Comparison of ENCODE assay signal across 44 mouse cellular contexts in genomic region chr9:78062392-78062791, GRCm38 (mm10). TPM values are rescaled to one million over a fixed set of nuclear protein-coding genes. Genes with fewer than 3 reads are reported as not detected.
"Had no signal": no experiment of that assay in that cellular context is flagged by ENCODE, and none has a peak within 500 bp of the region (broad histone marks: within the 10 kb centered on the region; RNA-seq: fewer than 3 reads in every experiment).

No protein-coding gene starts in this region.

- H3K9me3 ChIP-seq: limb, embryonic 10.5 days; limb, embryonic 12.5 days; limb, embryonic 13.5 days; limb, embryonic 15.5 days; liver, embryonic 12.5 days; liver, embryonic 13.5 days; liver, embryonic 15.5 days; lung, embryonic 15.5 days; megakaryocyte, embryonic 14.5 days; midbrain, embryonic 10.5 days; midbrain, embryonic 12.5 days; midbrain, embryonic 13.5 days; midbrain, embryonic 15.5 days; neural tube, embryonic 12.5 days had no signal

- ATAC-seq: liver, embryonic 12.5 days; liver, postnatal 0 days; lung, postnatal 0 days; midbrain, embryonic 13.5 days; midbrain, embryonic 15.5 days; midbrain, embryonic 16.5 days had no signal

- H3K9ac ChIP-seq: limb, embryonic 12.5 days; limb, embryonic 13.5 days; limb, embryonic 15.5 days; liver, embryonic 12.5 days; liver, embryonic 13.5 days; liver, embryonic 14.5 days; liver, embryonic 15.5 days; liver, postnatal 0 days; lung, embryonic 14.5 days; lung, embryonic 15.5 days; midbrain, embryonic 12.5 days; midbrain, embryonic 13.5 days; midbrain, embryonic 15.5 days; neural tube, embryonic 12.5 days had no signal

- H3K36me3 ChIP-seq: limb, embryonic 10.5 days; limb, embryonic 12.5 days; limb, embryonic 13.5 days; limb, embryonic 15.5 days; liver, embryonic 12.5 days; liver, embryonic 13.5 days; liver, embryonic 15.5 days; lung, embryonic 15.5 days; midbrain, embryonic 10.5 days; midbrain, embryonic 12.5 days; midbrain, embryonic 13.5 days; midbrain, embryonic 15.5 days; neural tube, embryonic 12.5 days had no signal

- H3K4me1 ChIP-seq: midbrain, embryonic 12.5 days; midbrain, embryonic 13.5 days; midbrain, embryonic 15.5 days; neural tube, embryonic 12.5 days had no signal

- H3K27me3 ChIP-seq: limb, embryonic 12.5 days; limb, embryonic 13.5 days; limb, embryonic 15.5 days; liver, embryonic 12.5 days; liver, embryonic 15.5 days; lung, embryonic 15.5 days; midbrain, embryonic 12.5 days; midbrain, embryonic 13.5 days; midbrain, embryonic 15.5 days; neural tube, embryonic 12.5 days had no signal

- H3K4me3 ChIP-seq: left cerebral cortex, adult 2 months; limb, embryonic 10.5 days; limb, embryonic 12.5 days; limb, embryonic 13.5 days; limb, embryonic 15.5 days; liver, embryonic 12.5 days; liver, embryonic 13.5 days; liver, embryonic 15.5 days; lung, embryonic 15.5 days; megakaryocyte, embryonic 14.5 days; midbrain, embryonic 10.5 days; midbrain, embryonic 12.5 days; midbrain, embryonic 13.5 days; midbrain, embryonic 15.5 days; myocyte; neural tube, embryonic 12.5 days had no signal

- H3K4me2 ChIP-seq: limb, embryonic 12.5 days; limb, embryonic 13.5 days; limb, embryonic 15.5 days; liver, embryonic 11.5 days; liver, embryonic 12.5 days; liver, embryonic 13.5 days; liver, embryonic 15.5 days; lung, embryonic 14.5 days; lung, embryonic 15.5 days; midbrain, embryonic 12.5 days; midbrain, embryonic 13.5 days; midbrain, embryonic 15.5 days; neural tube, embryonic 12.5 days had no signal

- H3K27ac ChIP-seq: left cerebral cortex, adult 2 months; limb, embryonic 10.5 days; limb, embryonic 12.5 days; limb, embryonic 13.5 days; limb, embryonic 15.5 days; liver, embryonic 12.5 days; liver, embryonic 13.5 days; liver, embryonic 14.5 days; liver, embryonic 15.5 days; lung, embryonic 15.5 days; macrophage; midbrain, embryonic 10.5 days; midbrain, embryonic 12.5 days; midbrain, embryonic 13.5 days; midbrain, embryonic 15.5 days; neural tube, embryonic 12.5 days had no signal

- DNase-seq: left cerebral cortex, postnatal 4 days; liver; liver, embryonic 13.5 days; liver, postnatal 0 days; lung, adult 18-20 months; lung, adult 2 months; lung, embryonic 14.5 days; lung, postnatal 10 days; lung, postnatal 14 days; lung, postnatal 36 days; lung, postnatal 4 days had no signal

RNA-seq across cellular contexts. Expression of gene Gcm1, which starts 10.7 kb away (rescaled TPM):
- total RNA-seq: left cerebral cortex, adult 2 months; left cerebral cortex, adult 8-10 months; left cerebral cortex, postnatal 10 days; left cerebral cortex, postnatal 14 days; left cerebral cortex, postnatal 25 days; left cerebral cortex, postnatal 36 days; left cerebral cortex, postnatal 4 days; liver, adult 2 months; megakaryocyte progenitor cell, adult 5-6 weeks; megakaryocyte, adult 5-6 weeks; megakaryocyte-erythroid progenitor cell, adult 5-6 weeks; midbrain, postnatal 0 days; monocyte, adult 5-6 weeks had no signal
- polyA plus RNA-seq: limb, embryonic 10.5 days; limb, embryonic 12.5 days; limb, embryonic 13.5 days; limb, embryonic 15.5 days; liver, adult 2 months; liver, embryonic 11.5 days; liver, embryonic 12.5 days; liver, embryonic 13.5 days; liver, embryonic 14.5 days; liver, embryonic 15.5 days; liver, embryonic 16.5 days; liver, postnatal 0 days; lung, adult 2 months; macrophage; midbrain, embryonic 10.5 days; midbrain, embryonic 15.5 days; midbrain, embryonic 16.5 days; midbrain, postnatal 0 days; myocyte; neural tube, embryonic 11.5 days; neural tube, embryonic 12.5 days had no signal
